Mouse (Mus musculus) E14TG2a.4 (cell line): Measurements from ENCODE around the gene Incenp.

Experiments used
- CTCF ChIP-seq: conservative IDR thresholded peaks from 2 replicates; pipeline ENCODE4 v1.5.1; 2014; ENCODE audit warnings: low read length
- NANOG ChIP-seq: IDR thresholded peaks from 2 replicates; pipeline ENCODE4 v1.6.1; 2014; ENCODE audit warnings: borderline replicate concordance, low read length, mixed read lengths
- POU5F1 ChIP-seq: IDR thresholded peaks from 2 replicates; pipeline ENCODE4 v1.6.1; 2014; ENCODE audit warnings: low read length, borderline replicate concordance

DNA sequence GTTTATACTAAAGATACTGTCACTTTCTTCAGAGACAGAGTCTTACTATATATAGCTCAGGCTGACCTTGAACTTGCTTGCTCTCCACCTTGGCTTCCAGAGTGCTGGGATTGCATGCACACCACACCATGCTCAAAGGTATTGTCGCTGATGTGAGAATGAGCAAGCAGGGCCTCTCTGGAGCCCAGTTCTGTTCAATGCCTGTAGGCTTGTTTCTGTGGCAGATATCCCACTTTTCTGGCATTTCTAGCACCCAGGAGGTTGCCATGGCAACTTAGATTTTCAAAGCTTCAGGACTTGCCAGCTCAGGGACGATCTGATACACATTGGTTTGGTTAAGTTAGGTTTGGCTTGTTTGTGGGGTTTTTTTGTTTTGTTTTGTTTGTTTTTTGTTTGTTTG, 22.9 kb upstream of the Incenp start:
- TF ChIP-seq CTCF = no peak
- no peak for TF ChIP-seq POU5F1
- TF ChIP-seq NANOG = no peak
